Mouse (Mus musculus): ENCODE measurements around the gene Tesc. TPM values are rescaled to one million over a fixed set of nuclear protein-coding genes. Genes with fewer than 3 reads are reported as not detected.

The Tesc gene
- polyA plus RNA-seq, 1 experiment from 2014 or later = 10.0 TPM

DNA sequence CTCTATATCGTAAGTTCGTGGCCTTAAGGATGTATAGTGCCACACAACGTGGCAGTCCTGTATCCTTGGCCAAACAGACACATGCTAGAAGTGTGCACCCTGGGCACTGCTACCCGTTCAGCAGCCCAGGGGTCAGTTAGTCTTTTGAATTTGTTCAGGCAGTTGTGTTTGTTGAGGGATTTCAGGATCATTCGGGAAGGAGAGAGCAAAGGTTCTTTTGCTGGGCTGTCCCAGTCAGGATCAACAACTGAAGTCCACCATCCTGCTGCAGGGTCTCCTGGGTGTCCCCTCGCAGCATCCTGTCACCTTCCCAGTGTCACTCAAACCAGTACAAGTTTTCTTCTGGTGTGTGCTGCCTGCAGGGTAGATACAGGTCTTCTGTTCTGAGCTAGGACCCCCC is 31.0 kb upstream of the Tesc start:
- 86% methylated on average over 6 of the region's 6 CpGs for whole genome bisulfite sequencing
- H3K27me3 ChIP-seq (ENCODE audit: insufficient read depth, poor library complexity, severe bottlenecking) = no peaks in the 10 kb centered on the region
- peaks cover 95% of the 10 kb centered on the region for H3K36me3 ChIP-seq
- no peak overlapping the region for H3K4me3 ChIP-seq
- 0 out of 2 replicates have a peak overlapping the region, but pooled peaks have one; percentile 42 for H3K27ac ChIP-seq
- peaks cover 24% of the 10 kb centered on the region for H3K4me1 ChIP-seq
- H3K9me3 ChIP-seq = no peaks in the 10 kb centered on the region
- no peak for DNase-seq (ENCODE audit: low spot score)

DNA sequence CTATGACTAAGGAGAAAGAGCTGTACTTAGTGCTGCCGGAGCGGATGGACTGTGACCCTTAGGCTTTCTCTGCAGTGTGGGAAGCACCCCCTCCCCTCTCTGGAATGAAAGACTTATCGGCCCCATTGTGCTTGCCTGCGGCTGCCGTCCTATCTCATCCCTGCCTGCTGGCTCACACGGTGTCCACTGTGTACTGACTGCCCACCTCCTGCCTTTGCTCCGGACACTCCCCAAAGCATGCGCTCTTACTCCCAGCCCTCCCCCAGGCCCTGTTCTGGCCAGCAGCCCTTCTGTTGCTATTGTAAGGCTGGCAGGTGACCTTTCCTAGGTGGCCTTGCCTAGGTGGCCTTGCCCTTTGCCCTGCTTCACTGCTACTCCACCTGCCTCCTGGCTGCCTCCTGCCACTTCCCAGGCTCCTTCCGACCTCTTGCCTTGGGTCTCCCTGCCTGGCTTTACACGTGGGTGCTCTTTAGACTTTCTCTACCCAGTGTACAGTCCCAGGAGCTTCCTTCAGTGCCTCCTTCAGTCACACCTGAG is 30.0 kb upstream of the Tesc start:
- H3K36me3 ChIP-seq = peaks cover 95% of the 10 kb centered on the region
- DNase-seq (ENCODE audit: low spot score) = no peak
- H3K9me3 ChIP-seq = no peaks in the 10 kb centered on the region
- peaks cover 24% of the 10 kb centered on the region for H3K4me1 ChIP-seq
- peak overlapping the region; percentile 49; the same call in 1 of the 2 replicates for H3K27ac ChIP-seq
- H3K4me3 ChIP-seq = no peak overlapping the region
- no peaks in the 10 kb centered on the region for H3K27me3 ChIP-seq (ENCODE audit: insufficient read depth, poor library complexity, severe bottlenecking)
- 22% methylated on average over 10 of the region's 10 CpGs for WGBS

DNA sequence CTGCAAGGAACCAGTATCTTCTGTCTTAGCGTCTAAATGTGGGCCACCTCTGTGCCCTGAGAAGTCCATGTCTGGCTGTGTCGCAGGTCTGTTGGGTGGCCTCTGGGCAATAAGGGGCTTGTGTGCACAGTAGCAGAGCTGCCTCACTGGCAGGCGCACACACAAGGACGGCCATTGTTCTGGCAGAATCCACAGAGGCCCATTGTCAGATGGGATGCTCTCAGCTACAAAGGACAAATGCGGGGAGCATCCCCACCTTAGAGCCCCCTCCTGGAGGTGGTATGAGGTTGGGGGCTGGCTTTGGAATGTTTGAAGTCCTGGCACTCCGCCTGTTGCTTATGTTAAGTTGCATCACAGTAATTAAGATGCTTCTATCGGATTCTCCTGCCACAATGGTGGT is 28.5 kb upstream of the Tesc start:
- H3K36me3 ChIP-seq = peaks cover 97% of the 10 kb centered on the region

DNA sequence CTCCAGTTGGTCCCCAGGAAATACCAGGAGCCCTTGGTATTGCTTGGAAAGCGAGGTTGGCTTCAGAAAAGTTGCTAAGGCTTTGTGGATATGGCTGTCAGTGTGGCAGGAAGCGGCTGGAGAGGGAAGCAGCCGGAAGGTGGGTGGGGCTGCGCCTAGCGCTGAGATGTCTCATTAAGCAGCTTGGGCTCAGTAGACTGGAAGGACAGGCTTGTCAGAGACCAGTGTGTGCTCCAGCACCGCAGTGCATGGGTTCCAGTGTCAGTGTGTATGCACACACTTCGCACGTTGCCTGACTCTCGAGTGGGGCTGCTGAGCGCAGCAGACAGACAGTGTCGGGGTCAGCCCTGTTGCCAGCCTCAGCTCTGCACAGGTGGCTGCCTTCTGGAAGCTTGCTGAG is 28.0 kb upstream of the Tesc start:
- Histone ChIP-seq H3K9me3 (no peaks in the 10 kb centered on the region), H3K36me3 (peaks cover 97% of the 10 kb centered on the region), H3K27me3 (ENCODE audit: insufficient read depth, poor library complexity, severe bottlenecking) (no peaks in the 10 kb centered on the region), H3K4me3 (no peak overlapping the region), H3K27ac (no peak overlapping the region), H3K4me1 (peaks cover 24% of the 10 kb centered on the region)
- no peak for DNase-seq (ENCODE audit: low spot score)
- WGBS = 86% methylated on average over 11 of the region's 11 CpGs

More for the DNA sequence above, 28.5 kb upstream of the Tesc start:
- H3K27ac ChIP-seq = no peak overlapping the region
- WGBS = 80% methylated on average over 7 of the region's 7 CpGs
- peaks cover 24% of the 10 kb centered on the region for H3K4me1 ChIP-seq
- H3K9me3 ChIP-seq = no peaks in the 10 kb centered on the region
- DNase-seq (ENCODE audit: low spot score) = no peak
- H3K4me3 ChIP-seq = no peak overlapping the region
- H3K27me3 ChIP-seq (ENCODE audit: insufficient read depth, poor library complexity, severe bottlenecking) = no peaks in the 10 kb centered on the region

DNA sequence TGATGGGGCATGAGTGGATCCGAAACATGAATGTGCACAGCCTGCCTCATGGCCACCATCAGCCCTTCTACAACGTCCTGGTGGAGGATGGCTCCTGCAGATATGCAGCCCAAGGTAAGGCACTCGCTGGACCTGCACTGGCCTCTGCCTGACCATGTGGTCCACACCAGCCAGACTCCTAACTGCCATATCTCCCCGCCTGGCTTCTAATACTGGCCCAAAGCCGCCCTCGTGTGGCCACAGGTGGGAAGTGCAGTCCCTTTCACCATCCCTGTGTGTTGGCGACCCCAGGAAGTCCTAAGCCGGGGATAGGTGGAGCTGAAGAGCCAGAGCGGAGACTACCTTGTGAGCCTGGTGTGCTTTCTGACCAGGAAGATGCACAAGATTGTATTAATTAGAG is 25.5 kb upstream of the Tesc start:
- Histone ChIP-seq H3K36me3 (peaks cover 98% of the 10 kb centered on the region), H3K4me3 (no peak overlapping the region), H3K27ac (no peak overlapping the region), H3K9me3 (no peaks in the 10 kb centered on the region), H3K27me3 (ENCODE audit: insufficient read depth, poor library complexity, severe bottlenecking) (no peaks in the 10 kb centered on the region), H3K4me1 (peaks cover 24% of the 10 kb centered on the region)
- WGBS = 40% methylated on average over 9 of the region's 9 CpGs
- peak; percentile 87 for DNase-seq (ENCODE audit: low spot score)

DNA sequence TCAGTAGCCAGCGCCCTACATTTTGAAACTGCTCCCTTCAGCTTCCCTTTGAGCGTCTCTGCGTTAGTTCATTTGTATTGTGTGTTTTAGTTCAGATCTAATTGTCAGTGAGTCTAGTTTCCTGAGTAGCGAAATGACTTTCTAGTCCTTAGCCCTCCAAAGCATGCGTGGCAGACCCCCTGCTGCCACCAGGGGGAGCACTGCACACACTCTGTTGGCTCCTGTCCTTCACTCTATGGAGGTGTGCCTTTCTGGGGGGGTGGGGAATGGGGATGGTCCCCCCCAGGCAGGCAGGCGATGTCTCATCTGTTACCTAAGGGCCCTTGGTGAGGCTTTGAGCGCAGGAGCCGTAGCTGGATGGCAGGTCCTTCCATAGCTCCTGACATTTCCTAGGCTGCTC is 22.9 kb upstream of the Tesc start:
- 78% methylated on average over 8 of the region's 8 CpGs for WGBS
- peaks cover 6% of the 10 kb centered on the region; the same call in 1 of the 2 replicates for H3K4me1 ChIP-seq
- H3K9me3 ChIP-seq = no peaks in the 10 kb centered on the region
- no peak overlapping the region for H3K27ac ChIP-seq
- no peak overlapping the region for H3K4me3 ChIP-seq
- H3K36me3 ChIP-seq = peaks cover 98% of the 10 kb centered on the region
- no peaks in the 10 kb centered on the region for H3K27me3 ChIP-seq (ENCODE audit: insufficient read depth, poor library complexity, severe bottlenecking)
- DNase-seq (ENCODE audit: low spot score) = no peak

DNA sequence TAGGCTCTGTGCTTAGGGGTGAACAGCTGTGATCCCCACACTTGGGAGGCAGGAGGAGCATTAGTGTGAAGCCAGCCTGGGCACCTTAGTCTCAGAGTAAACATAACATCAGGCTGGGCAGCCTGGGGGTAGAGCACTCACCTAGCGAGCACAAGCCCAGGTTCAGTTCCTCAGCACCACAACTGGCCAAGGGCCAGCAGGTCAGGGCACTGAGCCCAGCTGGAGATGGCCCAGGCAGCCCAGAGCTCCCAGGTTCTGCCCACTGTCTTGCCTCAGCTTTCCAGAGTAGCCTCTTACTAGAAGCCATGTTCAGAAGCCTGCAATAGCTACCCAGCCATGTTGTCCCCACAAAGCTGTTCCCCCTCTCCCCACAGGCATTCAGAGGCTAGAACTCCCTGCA is 21.8 kb upstream of the Tesc start:
- H3K4me3 ChIP-seq = no peak overlapping the region
- no peak overlapping the region for H3K27ac ChIP-seq
- peaks cover 5% of the 10 kb centered on the region; the same call in 1 of the 2 replicates for H3K4me1 ChIP-seq
- DNase-seq (ENCODE audit: low spot score) = no peak
- H3K9me3 ChIP-seq = no peaks in the 10 kb centered on the region
- WGBS = 100% methylated on average over 1 of the region's 1 CpGs
- H3K36me3 ChIP-seq = peaks cover 97% of the 10 kb centered on the region
- no peaks in the 10 kb centered on the region for H3K27me3 ChIP-seq (ENCODE audit: insufficient read depth, poor library complexity, severe bottlenecking)

DNA sequence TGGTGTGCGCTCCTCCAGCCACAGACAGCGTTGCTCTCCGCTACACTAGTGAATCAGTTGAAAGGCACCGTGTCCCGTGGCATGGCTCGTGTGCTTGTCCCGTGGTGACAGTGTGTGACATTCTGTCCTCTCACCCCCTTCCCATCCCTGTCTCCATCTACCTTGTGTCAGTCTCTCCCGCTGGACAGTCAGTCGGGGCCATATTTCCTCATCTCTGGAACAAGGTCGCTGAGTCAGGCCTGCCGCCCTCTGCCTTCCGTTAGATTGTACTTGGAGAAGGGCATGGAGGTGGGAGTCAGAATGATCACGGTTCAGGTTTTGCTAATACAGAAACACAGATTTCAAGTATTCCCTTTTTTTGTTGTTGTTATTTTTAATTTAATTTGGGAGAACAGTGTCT is 19.2 kb upstream of the Tesc start:
- DNase-seq (ENCODE audit: low spot score) = no peak
- Histone ChIP-seq H3K9me3 (no peaks in the 10 kb centered on the region), H3K36me3 (peaks cover 71% of the 10 kb centered on the region), H3K27ac (no peak overlapping the region), H3K27me3 (ENCODE audit: insufficient read depth, poor library complexity, severe bottlenecking) (no peaks in the 10 kb centered on the region), H3K4me3 (no peak overlapping the region), H3K4me1 (peaks cover 5% of the 10 kb centered on the region; the same call in 1 of the 2 replicates)
- 91% methylated on average over 13 of the region's 13 CpGs for WGBS

DNA sequence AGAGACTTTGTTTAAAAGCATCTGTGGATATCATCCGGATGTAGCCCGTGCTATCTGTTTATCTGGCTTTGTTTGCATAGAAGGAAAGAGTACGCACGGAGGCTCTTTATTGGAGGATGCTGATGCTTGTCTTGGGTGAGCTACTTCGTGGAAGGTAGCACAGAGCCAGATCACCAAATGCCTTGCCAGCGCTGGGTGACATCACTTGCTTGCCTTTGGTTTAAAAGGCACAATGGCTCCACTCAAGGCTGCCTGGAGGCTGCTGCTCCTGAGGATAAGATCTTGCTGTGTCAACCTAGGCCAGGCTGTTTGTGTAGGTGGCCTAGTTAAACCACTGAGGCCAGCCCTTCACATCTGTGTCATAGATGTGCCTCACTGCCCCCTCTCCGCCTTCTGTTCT is 16.7 kb upstream of the Tesc start:
- peaks cover 12% of the 10 kb centered on the region for H3K4me1 ChIP-seq
- peaks cover 12% of the 10 kb centered on the region; the same call in 1 of the 2 replicates for H3K27me3 ChIP-seq (ENCODE audit: insufficient read depth, poor library complexity, severe bottlenecking)
- H3K27ac ChIP-seq = no peak overlapping the region
- no peaks in the 10 kb centered on the region for H3K9me3 ChIP-seq
- no peak for DNase-seq (ENCODE audit: low spot score)
- 85% methylated on average over 7 of the region's 7 CpGs for WGBS
- no peak overlapping the region for H3K4me3 ChIP-seq
- H3K36me3 ChIP-seq = peaks cover 46% of the 10 kb centered on the region

DNA sequence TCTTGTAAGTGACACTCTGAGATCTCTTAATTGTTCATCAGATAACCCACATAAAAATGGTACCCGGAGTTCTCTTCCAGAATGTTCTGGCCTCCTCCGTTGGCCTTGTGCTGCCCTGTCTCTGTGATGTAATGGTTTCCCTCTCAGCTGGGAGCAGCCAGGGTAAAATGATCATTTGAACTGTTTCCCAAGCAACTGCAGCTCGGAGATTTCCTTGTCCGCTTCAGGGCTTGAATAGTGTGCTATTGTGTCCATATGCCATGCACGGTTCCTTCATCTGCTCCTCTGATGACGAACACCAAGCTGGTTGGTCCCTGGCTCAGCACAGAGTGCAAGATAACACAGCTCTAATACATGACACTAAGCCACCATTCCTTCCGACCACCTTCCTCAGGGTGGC is 15.7 kb upstream of the Tesc start:
- Histone ChIP-seq H3K4me1 (peaks cover 7% of the 10 kb centered on the region), H3K36me3 (peaks cover 37% of the 10 kb centered on the region), H3K4me3 (no peak overlapping the region), H3K27me3 (ENCODE audit: insufficient read depth, poor library complexity, severe bottlenecking) (peaks cover 12% of the 10 kb centered on the region; the same call in 1 of the 2 replicates), H3K9me3 (no peaks in the 10 kb centered on the region), H3K27ac (no peak overlapping the region)
- WGBS = 73% methylated on average over 7 of the region's 7 CpGs
- DNase-seq (ENCODE audit: low spot score) = no peak

DNA sequence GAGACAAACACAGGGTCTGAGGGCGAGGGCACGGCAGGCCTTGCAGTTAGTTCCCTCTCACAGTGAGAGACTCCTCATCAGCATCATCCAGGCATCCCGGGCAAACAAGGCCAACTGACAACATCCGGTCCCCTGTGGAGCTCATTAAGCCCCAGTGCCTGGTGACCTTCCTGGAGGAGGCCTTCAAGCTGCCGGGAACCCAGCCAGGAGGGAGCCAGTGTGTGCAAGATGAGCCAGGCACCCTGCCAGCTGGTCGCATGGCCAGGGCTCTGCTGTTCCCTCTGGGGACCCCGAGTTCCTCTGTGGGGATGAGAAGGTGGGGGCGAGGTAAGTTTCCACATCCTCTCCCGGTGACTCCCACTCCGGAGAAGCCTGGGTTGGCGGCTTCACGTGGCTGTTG is 12.5 kb upstream of the Tesc start:
- peaks cover 8% of the 10 kb centered on the region; the same call in 1 of the 2 replicates for H3K36me3 ChIP-seq
- no peak for DNase-seq (ENCODE audit: low spot score)
- H3K4me1 ChIP-seq = peaks cover 11% of the 10 kb centered on the region
- no peak overlapping the region for H3K27ac ChIP-seq
- 21% methylated on average over 12 of the region's 12 CpGs for WGBS
- no peak overlapping the region for H3K4me3 ChIP-seq
- H3K27me3 ChIP-seq (ENCODE audit: insufficient read depth, poor library complexity, severe bottlenecking) = peaks cover 35% of the 10 kb centered on the region; the same call in 1 of the 2 replicates
- H3K9me3 ChIP-seq = no peaks in the 10 kb centered on the region

DNA sequence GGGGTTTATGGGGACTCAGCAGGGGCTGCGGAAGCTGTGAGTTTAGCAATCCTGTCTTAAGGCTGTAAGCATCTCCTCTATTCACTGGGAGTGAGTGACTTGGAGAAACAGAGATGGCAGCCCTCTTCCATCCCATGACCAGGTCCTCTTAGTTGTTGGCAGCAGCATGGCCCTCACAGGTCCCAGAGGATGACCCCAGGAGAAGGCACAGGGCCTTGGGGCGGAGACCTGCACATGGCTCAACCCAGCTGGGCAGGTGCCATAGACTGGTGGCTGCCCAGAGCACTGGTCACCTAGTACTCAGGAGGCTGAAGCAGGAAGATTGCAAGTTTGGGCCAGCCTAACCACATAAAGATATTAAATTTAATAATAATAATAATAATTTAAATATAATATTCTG is 11.9 kb upstream of the Tesc start:
- peaks cover 11% of the 10 kb centered on the region for H3K4me1 ChIP-seq
- H3K27ac ChIP-seq = no peak overlapping the region
- H3K9me3 ChIP-seq = no peaks in the 10 kb centered on the region
- H3K4me3 ChIP-seq = no peak overlapping the region
- H3K36me3 ChIP-seq = 0 out of 2 replicates have a peak, but pooled peaks cover 1% of the 10 kb centered on the region
- DNase-seq (ENCODE audit: low spot score) = no peak
- WGBS = 72% methylated on average over 2 of the region's 2 CpGs
- H3K27me3 ChIP-seq (ENCODE audit: insufficient read depth, poor library complexity, severe bottlenecking) = peaks cover 35% of the 10 kb centered on the region; the same call in 1 of the 2 replicates

DNA sequence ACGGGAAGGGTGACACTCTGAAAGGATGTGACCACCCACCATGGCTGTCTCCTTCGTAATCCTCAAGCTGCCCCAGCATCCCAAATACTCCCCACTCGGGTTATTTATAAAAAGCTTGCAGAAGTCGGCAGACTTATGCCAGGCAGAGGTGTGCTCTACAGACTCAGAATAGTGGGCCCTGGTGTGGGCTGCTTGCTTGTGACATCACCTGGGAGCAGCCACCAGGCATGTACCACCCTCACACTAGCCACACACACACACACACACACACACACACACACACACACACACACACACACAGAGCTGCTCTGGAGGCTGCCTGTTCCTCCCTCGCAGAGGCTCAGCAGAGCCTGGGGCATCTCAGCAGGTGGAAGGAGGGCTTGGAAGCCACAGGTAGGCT is 10.0 kb upstream of the Tesc start:
- no peak overlapping the region for H3K27ac ChIP-seq
- H3K36me3 ChIP-seq = no peaks in the 10 kb centered on the region
- WGBS = 51% methylated on average over 5 of the region's 5 CpGs
- peaks cover 11% of the 10 kb centered on the region for H3K4me1 ChIP-seq
- no peak for DNase-seq (ENCODE audit: low spot score)
- H3K27me3 ChIP-seq (ENCODE audit: insufficient read depth, poor library complexity, severe bottlenecking) = peaks cover 35% of the 10 kb centered on the region; the same call in 1 of the 2 replicates
- H3K9me3 ChIP-seq = no peaks in the 10 kb centered on the region
- H3K4me3 ChIP-seq = no peak overlapping the region

DNA sequence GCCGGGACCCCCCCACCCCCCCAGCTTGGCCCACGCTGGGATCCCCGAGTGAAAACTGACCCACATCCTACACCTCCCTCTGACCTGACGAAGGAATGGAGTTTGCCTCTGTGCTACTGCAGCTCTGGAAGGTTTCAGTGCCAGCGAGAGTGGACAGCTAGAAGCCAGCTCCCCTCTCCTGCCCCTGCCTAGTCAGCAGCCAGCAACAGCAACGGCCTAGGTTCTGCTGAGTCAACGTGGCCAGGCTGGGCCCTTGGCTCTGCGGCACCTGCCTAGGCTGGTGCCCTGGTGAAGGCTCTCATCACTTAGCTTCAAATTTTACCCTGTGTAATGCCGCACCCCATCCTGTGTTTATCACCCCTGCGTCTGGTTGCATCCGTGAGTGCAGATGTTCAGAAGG is 7.6 kb upstream of the Tesc start:
- Histone ChIP-seq H3K27ac (no peak overlapping the region), H3K4me3 (no peak overlapping the region), H3K36me3 (no peaks in the 10 kb centered on the region), H3K4me1 (peaks cover 14% of the 10 kb centered on the region), H3K9me3 (no peaks in the 10 kb centered on the region), H3K27me3 (ENCODE audit: insufficient read depth, poor library complexity, severe bottlenecking) (peaks cover 31% of the 10 kb centered on the region; the same call in 1 of the 2 replicates)
- no peak for DNase-seq (ENCODE audit: low spot score)
- 65% methylated on average over 11 of the region's 11 CpGs for WGBS

Data from heart, embryonic 10.5 days (tissue).